Mouse (Mus musculus) neutrophil, adult 83 days (primary cell): ENCODE results near the gene Wbp2nl. TPM values are rescaled to one million over a fixed set of nuclear protein-coding genes. Genes with fewer than 3 reads are reported as not detected.

Experiments used
- total RNA-seq, 2 experiments: library from RNA; stranded (reverse); gene quantifications; one replicate each; pipeline ENCODE4 v1.2.4; 2023

Wbp2nl gene
- total RNA-seq = under 1 TPM in 1 of 2 experiments, not detected in 1; 0.39 TPM

DNA sequence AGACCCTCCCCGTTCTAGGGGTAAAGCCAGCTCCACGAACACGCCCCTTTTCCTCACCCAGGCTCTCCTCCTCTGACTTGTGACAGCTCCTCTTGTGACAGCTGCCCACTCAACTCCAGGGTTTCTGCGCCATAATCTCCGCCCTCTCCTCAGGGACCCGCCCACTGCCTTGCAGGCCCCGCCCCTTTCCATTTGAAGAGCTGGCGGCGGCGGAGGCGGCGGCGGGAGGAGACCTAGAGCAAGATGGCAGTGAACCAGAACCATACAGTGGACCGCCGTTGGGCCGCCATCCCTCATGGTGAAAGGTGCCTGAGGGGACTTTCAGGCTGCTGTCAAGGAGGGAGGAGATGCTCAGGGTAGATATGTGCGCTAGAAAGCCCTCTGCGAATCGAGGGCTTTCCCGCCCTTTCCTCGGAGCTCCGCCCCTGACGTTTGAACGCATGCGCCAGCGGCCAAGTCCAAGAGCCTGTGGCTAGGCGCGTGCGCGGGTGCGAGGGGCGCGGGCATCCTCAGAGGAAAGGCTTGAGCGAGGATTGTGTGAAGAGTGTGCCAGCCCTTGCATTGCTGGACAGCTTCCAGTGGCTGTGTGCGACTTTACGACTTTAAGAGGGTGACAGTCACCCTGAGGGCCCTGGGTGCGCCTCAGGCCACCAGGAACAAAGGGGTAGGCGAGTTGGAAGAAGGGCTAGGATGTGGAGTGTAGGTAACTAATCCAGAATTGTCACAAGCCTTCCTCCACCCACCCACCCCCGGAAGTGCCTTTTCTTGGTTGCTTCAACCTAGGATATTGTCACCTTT, at the start of gene Wbp2nl:
Gene Wbp2nl, plus strand, starts transcription at position 191 of the 798 bp plus-strand sequence.

DNA sequence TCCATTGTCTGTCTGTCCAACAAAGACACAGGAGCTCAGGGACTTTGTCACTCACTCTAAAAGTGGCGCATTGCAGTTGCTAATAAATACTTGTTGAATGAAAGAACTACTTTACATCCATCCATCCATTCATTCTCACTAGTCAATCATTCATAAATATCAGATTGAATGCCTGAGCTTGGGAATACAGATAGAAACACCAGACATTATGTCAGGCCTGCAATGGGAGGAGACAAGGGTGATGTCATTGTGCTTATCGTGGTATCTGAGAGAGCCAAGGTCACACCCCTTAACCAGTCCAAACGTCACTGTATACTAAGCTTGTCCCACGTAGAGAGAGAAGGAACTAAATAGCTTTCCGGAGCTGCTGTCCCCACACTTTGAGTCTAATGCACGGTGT, 46.7 kb upstream of the Wbp2nl start, which contains the start of gene 1500009C09Rik:
Gene 1500009C09Rik, plus strand, starts transcription at position 301 of the 400 bp plus-strand sequence.

DNA sequence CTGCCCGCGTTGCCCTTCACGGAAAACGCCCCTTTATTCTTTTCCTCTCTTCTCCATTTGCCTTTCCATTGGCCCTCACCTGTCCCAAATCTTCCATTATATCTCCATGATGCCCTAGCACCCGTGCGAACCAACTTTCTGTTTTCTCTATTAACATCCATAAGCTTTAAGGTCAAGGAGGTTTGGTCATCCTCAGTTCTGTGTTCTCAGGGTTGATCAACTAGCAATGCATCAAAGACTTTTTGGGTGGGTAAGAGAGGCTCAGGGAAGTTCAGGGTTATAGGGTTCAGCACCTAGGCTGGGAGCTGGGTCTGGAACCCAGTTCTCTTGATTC, 24.2 kb upstream of the Wbp2nl start, which contains the start of gene Sept3:
Gene Sept3, plus strand, starts transcription at position 301 of the 334 bp plus-strand sequence.

DNA sequence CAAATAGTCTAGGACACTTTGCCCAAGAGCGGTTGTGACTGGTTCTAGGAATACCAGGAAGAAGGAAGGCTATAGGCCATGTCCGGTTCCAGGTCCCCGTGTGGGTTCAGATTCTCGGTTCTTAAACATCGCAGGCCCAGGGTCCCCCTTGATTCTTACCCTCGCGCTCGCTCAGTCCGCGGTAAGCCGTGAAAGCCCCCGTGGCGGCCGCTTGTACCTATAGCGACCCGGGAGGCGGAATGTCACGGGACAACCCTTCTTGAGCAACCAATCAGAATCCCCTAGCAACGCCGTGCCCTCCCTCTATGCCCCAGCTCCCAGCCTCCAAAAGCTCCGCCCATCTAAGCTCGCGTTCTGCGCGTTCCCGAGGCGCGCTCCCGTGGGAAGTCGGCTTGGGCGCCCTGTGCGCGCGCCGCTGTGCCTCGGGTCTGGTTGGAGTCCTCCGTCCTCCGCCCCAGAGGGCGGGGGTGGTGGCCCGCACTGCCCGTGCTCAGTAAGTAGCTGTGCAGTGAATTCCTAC, 39.9 kb downstream of the Wbp2nl start, which contains the start of the genes Naga, Pheta2 and Smdt1:
Gene Naga, minus strand, starts transcription at position 333 of the 520 bp plus-strand sequence.
Gene Pheta2, plus strand, starts transcription at position 350 of the 520 bp plus-strand sequence.
Gene Smdt1, plus strand, starts transcription at position 367 of the 520 bp plus-strand sequence.

DNA sequence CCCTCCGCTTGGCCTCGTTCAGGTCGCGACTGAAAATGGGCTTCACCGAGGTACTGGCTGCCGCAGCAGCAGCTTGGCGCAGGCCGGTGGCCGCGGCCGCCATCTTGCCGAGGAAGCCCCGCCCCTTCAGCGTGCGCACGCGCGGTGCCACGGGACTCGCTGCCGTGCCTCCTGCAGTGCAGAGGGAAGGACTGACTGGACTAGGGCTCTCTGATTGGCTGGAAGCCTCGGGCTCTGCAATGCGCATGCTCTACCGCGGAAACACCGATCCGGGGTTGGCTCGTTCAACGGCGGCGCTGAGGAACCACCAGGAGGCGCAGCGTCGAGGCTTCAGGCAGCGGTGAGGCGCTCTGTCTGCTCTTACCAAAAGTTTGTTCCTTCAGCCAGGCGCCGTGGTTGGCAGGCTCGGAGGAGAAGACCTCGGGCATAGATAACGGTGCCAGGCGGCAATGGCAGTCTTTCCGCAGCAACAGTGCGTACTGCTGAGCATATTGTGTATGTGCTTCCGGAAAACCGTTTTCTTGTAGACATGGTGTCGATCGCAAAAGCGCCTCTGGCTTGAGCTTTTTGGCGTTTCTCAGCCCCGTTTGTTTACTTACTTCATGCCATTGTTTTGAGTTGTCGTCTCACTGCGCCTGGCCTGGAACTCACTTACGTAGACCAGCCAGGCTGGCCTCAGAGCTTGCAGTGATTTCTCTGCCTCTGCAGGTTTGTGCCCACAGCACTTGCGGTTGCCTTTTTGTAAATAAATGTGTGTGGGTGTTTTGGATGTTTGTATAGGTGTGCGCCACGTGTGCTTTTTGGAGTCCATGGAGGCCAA, 55.6 kb downstream of the Wbp2nl start, which contains the start of gene Ndufa6:
Gene Ndufa6, minus strand, starts transcription at position 197 of the 820 bp plus-strand sequence.

Other genes with a start within 250 kb of the Wbp2nl start
- gene 4930407I10Rik, start 239.8 kb upstream of the Wbp2nl start, total RNA-seq = not detected
- under 1 TPM; 0.11 to 0.18 TPM for gene Mei1, start 229.0 kb upstream of the Wbp2nl start, total RNA-seq
- 10 to 100 TPM in 1 of 2 experiments, 1 to 10 TPM in 1; 9.4 to 12.5 TPM for gene Ccdc134, start 171.0 kb upstream of the Wbp2nl start, total RNA-seq
- gene Srebf2, start 151.8 kb upstream of the Wbp2nl start, total RNA-seq = 10 to 100 TPM; 56.0 to 67.1 TPM
- under 1 TPM in 1 of 2 experiments, not detected in 1; 0.31 TPM for gene Shisa8, start 86.1 kb upstream of the Wbp2nl start, total RNA-seq
- 1 to 10 TPM; 1.2 to 2.0 TPM for gene Tnfrsf13c, start 74.6 kb upstream of the Wbp2nl start, total RNA-seq
- gene Cenpm, start 54.2 kb upstream of the Wbp2nl start, total RNA-seq = 10 to 100 TPM; 11.3 to 21.3 TPM
- gene 1500009C09Rik, start 46.6 kb upstream of the Wbp2nl start, total RNA-seq = not detected
- gene Sept3, start 24.1 kb upstream of the Wbp2nl start, total RNA-seq = not detected
- gene Naga, start 40.0 kb downstream of the Wbp2nl start, total RNA-seq = 100 to 1,000 TPM in 1 of 2 experiments, 10 to 100 TPM in 1; 87.3 to 111 TPM
- gene Pheta2, start 40.0 kb downstream of the Wbp2nl start, total RNA-seq = 1 to 10 TPM; 2.8 to 4.0 TPM
- gene Smdt1, start 40.0 kb downstream of the Wbp2nl start, total RNA-seq = 10 to 100 TPM; 83.6 to 85.6 TPM
- gene Ndufa6, start 55.4 kb downstream of the Wbp2nl start, total RNA-seq = 10 to 100 TPM; 85.3 to 97.0 TPM
- under 1 TPM; 0.73 to 0.88 TPM for gene Cyp2d22, start 81.3 kb downstream of the Wbp2nl start, total RNA-seq
- not detected for gene Cyp2d11, start 95.1 kb downstream of the Wbp2nl start, total RNA-seq
- not detected for gene Cyp2d10, start 108.2 kb downstream of the Wbp2nl start, total RNA-seq
- gene Cyp2d9, start 134.5 kb downstream of the Wbp2nl start, total RNA-seq = not detected